In the genomic region with DNA sequence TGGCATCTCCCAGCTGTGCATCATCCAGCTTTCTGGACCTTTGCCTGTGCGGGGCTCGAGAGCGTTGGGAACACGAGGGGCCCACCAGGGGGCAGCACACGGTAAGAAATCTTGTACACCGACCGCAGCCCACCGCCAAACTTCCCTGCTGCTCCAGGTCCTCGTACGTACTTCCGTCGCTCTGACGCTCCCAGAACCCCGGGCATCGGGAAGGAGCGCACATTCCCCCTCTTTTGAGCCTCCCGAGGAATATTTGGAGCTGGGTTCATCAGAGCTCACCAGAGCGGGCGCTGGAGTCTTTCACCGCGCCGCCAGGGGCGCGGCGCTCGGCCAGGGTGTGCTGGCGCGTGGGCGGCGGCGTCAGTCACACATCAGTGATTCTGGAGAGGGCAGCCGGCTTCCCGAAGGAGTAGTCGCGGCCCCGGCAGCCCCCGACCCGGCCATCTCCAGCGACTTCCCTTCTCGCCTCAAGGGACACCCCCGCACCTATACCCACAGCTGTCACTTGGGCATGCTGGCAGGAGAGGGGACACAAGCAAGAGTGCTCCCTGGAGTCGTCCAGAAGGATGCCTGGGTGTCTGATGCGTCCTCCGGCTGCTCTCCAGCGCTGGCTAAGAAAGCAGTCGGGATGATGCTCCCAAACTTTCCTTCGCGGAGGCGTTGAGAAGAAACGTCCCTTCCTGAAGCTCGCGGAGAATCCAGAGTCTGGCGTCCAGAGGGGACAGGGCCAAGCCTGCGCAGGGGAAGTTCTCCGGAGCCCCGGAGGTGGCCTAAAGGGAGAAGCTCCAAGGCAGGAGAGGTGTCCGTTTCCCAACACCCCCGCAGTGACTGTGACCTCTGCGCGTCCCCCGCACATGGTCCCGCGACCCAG, we compare ENCODE assay signal across 8 mouse cellular contexts. TPM values are rescaled to one million over a fixed set of nuclear protein-coding genes. Genes with fewer than 3 reads are reported as not detected.
DNase-seq lines count a peak whose midpoint lies in the region; ATAC-seq and TF ChIP-seq lines count a peak whose summit lies in the region.

No protein-coding gene starts in this region.

- peak; percentile 84 for ATAC-seq in granulocyte monocyte progenitor cell, adult 5-6 weeks (replicated peaks; ENCODE audit: poor library complexity, severe bottlenecking)
- peak; percentile 60 for ATAC-seq in intestine, postnatal 0 days
- no peak for ATAC-seq in erythroid progenitor cell, adult 5-6 weeks (replicated peaks; ENCODE audit: low FRiP score, poor library complexity, severe bottlenecking)

- DNase-seq in adrenal gland, postnatal 14 days: peak; percentile 87
- peak; percentile 84 for DNase-seq in embryo, embryonic 11.5 days (ENCODE audit: low read depth, low spot score)
- DNase-seq in left cerebral cortex, postnatal 25 days (ENCODE audit: low spot score in 2 of 2): peak; percentile 89 to 94
- DNase-seq in mesoderm, embryonic 11.5 days (ENCODE audit: low read depth, low spot score): peak; percentile 90
- peak; percentile 99 for DNase-seq in right cerebral cortex, postnatal 4 days

- H3K4me2 ChIP-seq in intestine, postnatal 0 days (replicated peaks; ENCODE audit: low read depth): peak overlapping the region; percentile 89

- WGBS in intestine, postnatal 0 days: under 1% methylated on average over 63 of the region's 63 CpGs

- H3K27me3 ChIP-seq in intestine, postnatal 0 days (replicated peaks; ENCODE audit: control insufficient read depth, insufficient read depth, low read length): peaks cover 35% of the 10 kb centered on the region

- peak overlapping the region; percentile 22; the same call in 1 of the 2 replicates for H3K9ac ChIP-seq in intestine, postnatal 0 days (ENCODE audit: low read depth, low read length)

- H3K27ac ChIP-seq in intestine, postnatal 0 days (ENCODE audit: low read depth, low read length): no peak overlapping the region

- H3K9me3 ChIP-seq in intestine, postnatal 0 days (ENCODE audit: control insufficient read depth): no peaks in the 10 kb centered on the region

- TF ChIP-seq CTCF in intestine, postnatal 0 days (IDR thresholded peaks at IDR 0.05; ENCODE audit: low read depth): peak; percentile 82

- H3K4me1 ChIP-seq in intestine, postnatal 0 days (replicated peaks; ENCODE audit: control insufficient read depth, insufficient read depth, low read length): no peaks in the 10 kb centered on the region

- intact Hi-C loops in left cerebral cortex, postnatal 25 days (cut with DNase I): loop anchor here (1.0 to 5.0 kb wide), 7 partner anchors 70 to 480 kb away; no protein-coding TSS in a partner anchor

- H3K4me3 ChIP-seq in intestine, postnatal 0 days (ENCODE audit: low read depth, low read length): peak overlapping the region; percentile 49

- no peaks in the 10 kb centered on the region for H3K36me3 ChIP-seq in intestine, postnatal 0 days (ENCODE audit: control insufficient read depth, insufficient read depth)

RNA-seq across cellular contexts. Expression of a gene that starts 0.7 kb away (rescaled TPM):
- total RNA-seq in adrenal gland, postnatal 14 days (2021): 1.3 and 1.8 TPM in 2 replicates
- not detected in 2 replicates for total RNA-seq in granulocyte monocyte progenitor cell, adult 5-6 weeks (2014; fragmentation: Nextera tagmentation)
- not detected in 2 replicates for total RNA-seq in granulocyte monocyte progenitor cell, adult 5-6 weeks (2017)
- 0.17 and 0.24 TPM in 2 replicates for polyA plus RNA-seq in intestine, postnatal 0 days (2015; fragmentation: Nextera tagmentation; extraction: Ambion mirVana)
- 10 to 100 TPM; 51.2 to 52.5 TPM for total RNA-seq in left cerebral cortex, postnatal 25 days (2021)
- total RNA-seq in erythroid progenitor cell, adult 5-6 weeks (2015; ENCODE audit: low replicate concordance): not detected in 2 replicates
- not detected in 2 replicates for total RNA-seq in erythroid progenitor cell, adult 5-6 weeks (2017; ENCODE audit: low replicate concordance)

Comparison
In these comparisons a context has a peak if more than half of its experiments do, and no peak if none do; other contexts are left out.
1. RNA of a gene that starts 0.7 kb away (total RNA-seq): 51.2 to 52.5 TPM in left cerebral cortex, postnatal 25 days; 1.3 to 1.8 TPM in adrenal gland, postnatal 14 days, not detected in granulocyte monocyte progenitor cell, adult 5-6 weeks and not detected in erythroid progenitor cell, adult 5-6 weeks; every median in the first group is over 10 times any median in the second.
2. Peak in every context shown above with its lines, with median percentiles within 50 percentile points of each other: DNase-seq.